Mouse (Mus musculus): Measurements from ENCODE around the gene Tbc1d32.

The Tbc1d32 gene

DNA sequence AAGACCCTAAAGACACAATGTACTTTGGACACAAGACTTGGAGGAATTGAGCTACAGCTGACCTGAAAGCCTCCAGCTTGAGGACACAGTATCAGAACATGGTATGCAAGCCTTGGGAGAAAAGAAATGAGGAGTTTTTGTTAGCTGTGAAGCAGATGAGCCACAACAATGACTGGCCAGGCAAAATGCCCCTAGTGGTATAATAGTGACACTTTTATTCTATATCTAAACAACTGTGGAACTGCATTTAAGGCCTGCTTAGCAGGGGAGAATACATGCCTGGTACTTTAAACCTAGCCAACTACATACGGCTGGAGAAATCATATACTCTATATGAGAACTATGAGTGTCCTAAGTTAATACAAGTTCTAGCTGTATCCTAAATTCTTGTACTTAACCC is 101.5 kb downstream of the Tbc1d32 start:
- ChIA-PET CTCF (interaction anchor here in 1 of 4 experiments (0.5 kb wide), 1 partner anchor 236 kb away, joined by 3 read pairs; no protein-coding TSS in a partner anchor), POLR2A (no interaction called here)

DNA sequence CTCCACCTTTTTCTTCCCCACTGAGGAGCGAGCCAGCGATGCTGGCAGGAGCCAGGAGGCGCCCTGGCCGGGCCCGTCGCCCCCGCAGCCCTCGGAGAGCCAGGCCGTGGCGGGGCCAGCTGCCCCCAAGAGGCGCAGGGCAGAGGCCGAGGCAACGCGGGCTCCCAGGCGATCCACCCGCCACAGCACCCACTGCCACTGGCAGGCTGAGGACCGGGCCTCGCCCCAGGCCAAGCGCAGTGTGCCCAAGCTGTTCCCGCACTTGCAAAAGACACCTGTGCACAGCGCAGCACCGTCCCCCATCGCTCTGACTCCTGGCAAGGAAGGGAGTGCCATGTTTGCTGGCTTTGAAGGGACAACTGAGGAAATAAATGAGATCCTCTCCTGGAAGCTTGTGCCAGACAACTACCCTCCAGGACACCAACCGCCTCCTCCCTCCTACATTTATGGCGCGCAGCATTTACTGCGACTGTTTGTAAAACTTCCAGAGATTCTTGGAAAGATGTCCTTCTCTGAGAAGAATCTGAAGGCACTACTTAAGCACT is 112.8 kb downstream of the Tbc1d32 start:
- ChIA-PET CTCF (interaction anchor here in 2 of 4 experiments (0.7 to 1.0 kb wide), 2 partner anchors 47 to 144 kb away, joined by 3 read pairs; no protein-coding TSS in a partner anchor), POLR2A (interaction anchor here in 2 of 4 experiments (0.6 to 1.5 kb wide), 6 partner anchors 9 to 1696 kb away, joined by 3 to 4 read pairs (median 3); partner anchors contain the start of gene Msl3l2 (in 2 of the 2))

DNA sequence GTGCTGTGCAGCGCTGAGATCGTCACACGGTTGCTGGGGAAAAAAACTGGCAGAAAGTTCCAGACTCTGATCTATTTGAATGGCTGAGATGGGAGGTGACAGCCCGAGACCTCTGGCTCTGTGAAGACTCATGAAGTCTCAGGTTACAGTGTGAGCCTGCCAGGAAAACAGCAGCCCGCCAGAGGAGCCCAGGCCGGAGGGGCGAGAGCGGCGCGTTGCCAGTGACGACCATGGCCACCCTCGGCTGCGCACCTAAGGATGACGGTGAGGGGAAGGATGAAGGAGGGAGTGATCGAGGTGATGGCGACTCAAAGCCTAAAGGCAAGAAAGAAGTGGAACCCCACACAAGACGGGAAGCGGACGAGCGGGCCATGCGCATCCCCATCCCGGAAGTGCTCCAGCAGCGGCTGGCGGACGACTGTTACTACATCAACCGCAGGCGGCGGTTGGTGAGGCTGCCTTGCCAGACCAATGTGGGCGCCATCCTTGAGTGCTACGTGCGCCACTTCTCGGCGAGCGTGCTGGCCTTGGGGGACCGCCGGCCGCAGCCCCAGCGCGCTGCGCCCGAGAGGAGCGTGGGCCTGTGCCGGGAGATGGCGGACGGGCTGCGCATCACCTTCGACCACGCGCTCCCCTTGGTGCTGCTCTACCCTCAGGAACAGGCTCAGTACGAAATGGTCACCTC is 113.4 kb downstream of the Tbc1d32 start:
- ChIA-PET CTCF (no interaction called here), POLR2A (interaction anchor here in 2 of 4 experiments (1.0 to 1.5 kb wide), 5 partner anchors 8 to 12 kb away, joined by 3 to 4 read pairs (median 3); partner anchors contain the start of gene Msl3l2 (in 2 of the 2))

DNA sequence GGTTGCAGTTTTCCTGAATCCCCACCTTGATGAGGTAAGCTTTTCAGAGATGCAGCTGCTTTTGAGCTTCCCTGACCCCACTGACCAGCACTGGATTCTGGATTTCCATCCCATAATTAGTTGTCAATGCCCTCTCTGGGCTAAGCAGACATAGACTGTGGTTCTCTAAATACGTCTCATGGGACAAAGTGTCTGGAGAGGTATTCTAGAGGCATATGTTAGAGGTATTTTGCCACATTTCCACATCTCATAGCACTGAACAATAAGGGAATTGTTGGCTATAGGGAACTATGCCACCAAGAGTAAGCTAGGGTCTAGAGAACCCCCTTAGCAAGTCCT is 121.5 kb downstream of the Tbc1d32 start:
- POLR2A ChIA-PET, result interaction anchor here in 2 of 4 experiments (0.8 to 1.5 kb wide), 2 partner anchors 9 kb away, joined by 3 to 4 read pairs; no protein-coding TSS in a partner anchor
- CTCF ChIA-PET, result no interaction called here

DNA sequence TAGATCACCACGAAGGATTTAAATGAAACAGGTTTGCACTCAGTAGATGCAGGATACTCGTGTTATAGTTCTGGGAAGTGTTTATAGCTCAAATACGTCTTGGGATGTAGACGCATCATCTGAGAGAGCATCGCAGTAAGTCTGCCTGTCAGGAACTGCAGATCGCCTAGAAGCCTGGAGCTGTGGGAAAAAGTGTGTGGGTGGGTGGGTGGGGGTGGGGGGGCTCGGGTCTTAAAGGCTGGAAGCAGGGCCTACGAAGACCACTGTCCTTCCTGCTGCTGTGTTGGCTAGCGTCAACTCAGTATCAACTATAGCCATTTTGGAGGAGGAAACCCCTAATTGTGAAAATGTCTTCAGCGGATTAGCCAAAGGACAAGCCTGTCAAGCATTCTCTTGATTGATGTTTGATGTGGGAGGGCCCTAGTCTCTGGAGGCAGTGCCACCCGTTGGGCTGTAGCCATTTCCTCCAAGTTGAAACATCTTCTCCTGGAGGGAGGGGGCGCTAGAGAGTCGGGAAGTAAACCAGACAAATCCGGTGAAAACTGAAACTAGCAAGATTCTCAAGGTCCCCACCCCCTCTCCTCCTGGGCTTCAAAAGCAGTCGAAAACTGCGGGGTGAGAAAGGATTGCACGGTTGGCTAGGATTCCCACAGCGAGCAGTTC is 122.0 kb downstream of the Tbc1d32 start, which contains the start of gene Msl3l2:
TSS of gene Msl3l2 (plus strand) at position 585 of the 663 bp plus-strand sequence.
- ChIA-PET CTCF (no interaction called here), POLR2A (interaction anchor here in 3 of 4 experiments (0.7 to 1.5 kb wide), 3 partner anchors 9 to 91 kb away, joined by 3 to 6 read pairs (median 4); no protein-coding TSS in a partner anchor)

DNA sequence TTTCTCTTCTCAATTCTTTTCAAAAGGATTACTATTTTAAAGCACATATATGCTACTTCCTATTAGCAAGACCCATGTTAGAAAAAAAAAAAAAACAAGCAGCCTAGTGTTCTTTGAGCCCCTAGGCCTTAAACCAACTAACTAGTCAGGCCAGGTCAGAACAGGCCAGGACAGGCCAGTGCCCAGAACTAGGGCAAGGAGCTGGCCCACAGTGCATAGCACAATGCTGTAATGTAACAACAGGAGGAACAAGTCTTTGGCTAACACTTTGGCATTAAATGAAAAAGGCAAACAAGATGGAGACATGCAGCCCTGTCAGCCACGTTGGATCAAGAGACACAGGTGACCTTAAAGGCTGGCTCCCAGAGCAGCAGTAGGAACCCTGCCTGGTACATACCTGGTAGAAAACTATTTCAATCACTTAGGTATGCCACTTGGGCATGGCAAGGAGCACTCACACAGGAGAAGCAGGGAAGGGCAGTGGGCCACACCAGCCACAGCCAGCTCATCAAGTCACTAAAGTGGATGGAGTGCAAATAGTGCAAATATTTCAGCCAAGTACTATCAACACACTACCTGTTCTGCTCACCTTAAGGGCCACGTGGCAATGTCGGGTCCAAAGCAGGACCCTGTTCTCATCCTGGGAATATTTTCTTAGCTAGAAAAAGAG is 128.7 kb downstream of the Tbc1d32 start:
- CTCF ChIA-PET, result no interaction called here
- POLR2A ChIA-PET, result no interaction called here

DNA sequence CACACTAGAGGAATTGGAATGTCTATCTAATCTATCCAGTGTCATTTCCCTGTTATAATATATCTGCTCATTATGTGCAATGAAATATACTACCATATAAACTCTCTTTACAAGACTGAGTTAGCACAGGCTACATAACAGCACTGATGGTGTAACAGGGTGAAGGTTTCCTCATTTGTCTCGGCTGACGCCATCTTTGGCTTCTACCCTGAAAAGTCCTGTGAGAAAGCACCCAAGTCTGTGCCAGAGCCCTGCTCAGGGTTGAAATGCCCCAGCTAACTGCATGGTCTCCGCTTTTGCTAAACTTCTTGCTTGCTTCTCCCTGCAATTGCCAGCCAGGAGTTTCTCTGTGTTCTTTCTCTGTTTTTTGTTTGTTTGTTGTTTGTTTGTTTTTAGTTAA is 129.4 kb downstream of the Tbc1d32 start:
- POLR2A ChIA-PET, result interaction anchor here in 1 of 4 experiments (1.2 kb wide), 1 partner anchor 9 kb away, joined by 3 read pairs; no protein-coding TSS in a partner anchor
- CTCF ChIA-PET, result no interaction called here

DNA sequence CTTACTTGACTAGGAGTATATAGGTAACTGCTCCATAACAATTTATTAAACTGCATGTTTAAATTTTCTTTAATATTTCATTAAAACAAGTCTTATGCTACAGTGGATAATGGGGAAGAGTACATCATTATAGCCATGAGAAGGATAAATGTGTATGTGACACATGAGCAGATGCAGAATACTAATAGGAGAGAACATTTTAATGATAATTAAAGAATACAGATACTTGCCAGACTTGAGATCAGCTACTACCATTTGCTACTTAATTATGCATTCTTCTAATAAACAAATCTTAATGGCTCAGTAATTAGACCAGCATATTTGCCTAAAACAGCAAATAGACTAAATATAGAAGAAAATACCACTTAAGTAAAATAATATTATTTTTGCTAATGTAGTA is 131.7 kb downstream of the Tbc1d32 start:
- CTCF ChIA-PET, result no interaction called here
- POLR2A ChIA-PET, result no interaction called here

DNA sequence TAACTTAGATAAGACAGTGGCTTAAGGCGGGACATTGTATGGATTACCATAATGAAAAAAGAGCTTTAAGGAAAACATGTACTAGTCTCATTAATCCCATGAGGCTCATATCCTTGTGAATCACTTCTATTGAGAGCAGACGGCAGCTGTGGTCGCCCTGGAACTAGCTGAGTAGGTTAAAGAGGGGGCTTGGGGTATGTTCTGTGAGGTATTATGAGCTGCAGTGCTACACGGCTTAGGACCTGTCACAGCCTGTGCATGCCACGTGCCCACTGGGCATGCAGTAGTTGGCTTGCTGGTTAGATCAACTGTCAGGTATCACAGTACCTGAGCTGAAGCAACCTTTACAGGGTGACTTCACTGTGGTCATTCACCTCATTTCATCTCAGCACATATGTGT is 133.9 kb downstream of the Tbc1d32 start:
- CTCF ChIA-PET, result no interaction called here
- POLR2A ChIA-PET, result no interaction called here

DNA sequence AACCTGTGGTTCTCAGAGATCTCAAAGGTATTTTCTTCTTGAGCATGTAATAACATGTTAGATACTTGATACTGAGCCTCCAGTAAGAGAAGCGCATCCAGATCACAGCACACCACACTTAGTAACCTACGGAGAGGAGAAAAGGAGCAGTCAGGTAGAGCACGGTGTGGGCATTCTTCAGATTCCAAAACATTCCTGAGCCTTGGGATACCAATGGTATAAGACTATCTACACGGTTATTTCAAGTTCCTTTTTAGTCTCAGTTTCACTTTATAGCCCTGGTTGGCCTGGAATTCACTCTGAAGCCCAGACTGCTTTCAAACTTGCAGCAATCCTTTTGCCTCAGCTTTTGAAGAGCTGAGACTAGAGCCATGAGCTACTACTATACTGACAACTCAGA is 138.8 kb downstream of the Tbc1d32 start:
- CTCF ChIA-PET, result no interaction called here
- POLR2A ChIA-PET, result no interaction called here

DNA sequence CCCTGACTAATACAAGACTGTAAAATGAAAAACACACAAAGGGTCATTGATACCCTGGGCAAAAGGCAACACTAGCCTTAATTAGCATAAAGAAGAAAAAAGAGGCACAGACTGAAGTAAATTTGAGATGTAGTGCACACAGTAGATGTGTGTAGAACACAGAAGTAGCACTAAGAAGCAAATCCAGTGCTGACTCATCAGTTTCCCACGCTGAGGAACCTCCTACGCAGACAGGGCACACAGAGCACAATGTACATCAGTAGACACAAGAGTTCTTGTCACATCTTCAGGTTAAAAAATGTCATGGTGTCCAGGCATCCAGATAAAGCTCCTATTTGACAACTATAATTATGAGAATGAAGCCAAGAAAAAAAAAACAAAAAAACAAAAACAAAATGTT is 165.7 kb downstream of the Tbc1d32 start:
- CTCF ChIA-PET, result no interaction called here
- POLR2A ChIA-PET, result no interaction called here

DNA sequence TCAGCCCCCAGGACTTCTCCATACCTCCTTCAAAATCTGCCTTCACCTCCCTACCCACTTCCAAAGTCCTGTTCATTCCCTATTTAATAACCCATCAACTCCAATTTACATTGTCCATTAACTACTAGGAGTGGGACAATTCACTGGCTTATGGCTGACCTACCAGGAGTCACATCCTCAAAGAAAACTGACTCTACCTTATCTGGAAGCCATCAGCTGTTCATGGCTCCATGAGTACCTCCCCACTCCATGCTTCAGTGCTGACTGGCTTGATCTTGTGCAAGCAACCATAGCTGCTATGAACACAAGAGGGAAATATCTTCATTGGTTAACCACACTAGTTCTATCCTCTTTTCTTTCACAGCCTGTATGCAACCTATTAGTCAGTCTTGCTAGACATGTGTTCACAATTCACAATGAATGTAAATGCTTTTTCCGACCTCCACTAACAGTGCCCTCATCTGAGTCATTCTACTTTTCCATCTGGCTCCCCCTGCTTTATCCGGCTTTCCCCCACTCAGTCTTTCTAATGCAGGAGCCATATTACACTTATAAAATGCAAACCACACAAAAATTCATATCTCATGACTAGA is 167.2 kb downstream of the Tbc1d32 start:
- CTCF ChIA-PET, result interaction anchor here in 1 of 4 experiments (0.6 kb wide), 1 partner anchor 764 kb away, joined by 4 read pairs; no protein-coding TSS in a partner anchor
- POLR2A ChIA-PET, result no interaction called here

DNA sequence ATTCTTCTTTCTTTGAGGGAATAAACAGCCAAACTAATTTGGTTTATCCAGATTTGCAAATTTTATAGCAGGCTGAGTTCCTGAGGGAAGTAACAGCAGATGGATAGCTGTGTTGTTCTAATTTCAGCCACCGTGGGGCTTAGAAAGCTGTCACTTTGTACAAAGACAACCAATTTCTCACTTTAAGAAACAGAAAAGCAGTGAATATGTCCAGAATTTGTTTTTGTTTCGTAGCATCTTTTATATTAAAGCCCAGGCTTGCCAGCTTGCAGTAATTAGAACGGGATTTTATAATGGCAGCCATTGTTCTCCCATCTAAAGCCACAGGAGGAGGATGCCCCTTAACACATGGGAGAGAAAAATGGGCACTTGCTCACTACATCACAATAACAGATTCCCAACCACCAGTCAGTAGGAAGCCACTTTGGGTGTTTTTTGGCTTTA is 169.5 kb downstream of the Tbc1d32 start:
- ChIA-PET CTCF (no interaction called here), POLR2A (no interaction called here)

DNA sequence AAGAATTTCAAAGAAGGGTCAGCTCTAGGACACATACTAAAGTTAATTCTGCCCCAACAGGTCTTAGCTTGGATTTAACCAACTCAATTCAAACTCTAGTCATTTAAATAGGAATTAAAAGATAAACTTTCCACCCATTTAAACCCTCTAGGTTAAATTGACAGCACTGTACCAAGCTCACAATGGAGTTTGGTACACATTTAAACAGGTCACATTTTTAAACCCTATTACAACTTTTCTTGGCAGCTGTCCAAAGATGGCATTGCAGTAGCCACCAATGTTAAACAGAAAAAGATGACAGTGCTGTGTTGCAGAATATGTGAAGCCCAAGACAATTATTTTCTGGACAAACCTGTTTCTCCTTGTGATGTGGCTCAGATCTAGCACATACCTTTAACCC is 203.1 kb downstream of the Tbc1d32 start:
- POLR2A ChIA-PET, result interaction anchor here in 1 of 4 experiments (0.5 kb wide), 1 partner anchor 222 kb away, joined by 3 read pairs; no protein-coding TSS in a partner anchor
- CTCF ChIA-PET, result no interaction called here

DNA sequence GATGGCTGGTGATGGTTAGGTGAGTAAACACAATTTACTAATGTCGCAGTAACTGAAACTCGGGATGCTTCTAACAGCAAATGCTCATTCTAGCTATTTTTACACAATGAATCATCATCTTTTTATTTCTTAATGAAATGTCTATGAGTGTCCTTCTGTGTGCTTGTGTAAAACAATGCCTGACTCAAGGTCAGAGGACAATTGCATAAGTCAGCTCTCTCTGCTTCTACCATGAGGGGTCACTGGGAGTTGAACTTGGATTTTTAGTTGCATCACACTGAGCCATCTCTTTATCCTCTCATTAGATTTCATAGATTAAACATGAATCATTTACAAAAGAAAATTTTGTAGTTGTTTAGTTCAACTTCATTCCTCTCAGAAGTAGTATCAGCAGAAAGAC is 203.9 kb downstream of the Tbc1d32 start:
- ChIA-PET CTCF (no interaction called here), POLR2A (no interaction called here)

DNA sequence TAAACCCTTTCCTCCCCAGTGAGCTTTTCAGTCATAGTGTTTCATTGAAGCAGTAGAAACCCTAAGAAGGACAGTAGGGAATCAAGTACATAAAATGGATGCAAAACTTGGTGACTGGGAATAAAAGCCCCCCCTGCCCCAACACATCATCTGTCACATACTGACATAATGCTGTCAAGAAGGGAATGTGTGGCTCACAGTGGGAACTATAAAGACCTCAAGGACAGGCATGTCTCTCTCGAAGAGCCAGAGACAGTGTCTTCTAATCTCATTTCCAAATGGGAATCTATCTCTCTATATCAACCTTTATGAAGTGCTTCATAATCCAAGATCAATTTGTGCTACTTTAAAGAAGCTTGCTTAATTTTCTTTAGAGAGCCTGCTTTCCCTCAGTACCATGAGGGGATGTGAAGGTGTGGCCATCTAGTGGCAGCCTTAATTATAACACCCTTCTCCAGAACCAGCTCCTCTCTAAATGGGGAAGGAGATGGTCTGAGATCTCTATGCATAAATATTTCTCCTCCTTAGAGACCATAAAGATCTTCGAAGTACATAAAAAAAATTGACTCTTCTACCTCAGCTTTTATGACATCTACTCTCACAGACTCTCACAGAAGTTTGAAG is 248.5 kb downstream of the Tbc1d32 start:
- ChIA-PET CTCF (interaction anchor here in 3 of 4 experiments (0.6 to 1.2 kb wide), 10 partner anchors 16 to 359 kb away, joined by 3 to 5 read pairs (median 3); no protein-coding TSS in a partner anchor), POLR2A (no interaction called here)

DNA sequence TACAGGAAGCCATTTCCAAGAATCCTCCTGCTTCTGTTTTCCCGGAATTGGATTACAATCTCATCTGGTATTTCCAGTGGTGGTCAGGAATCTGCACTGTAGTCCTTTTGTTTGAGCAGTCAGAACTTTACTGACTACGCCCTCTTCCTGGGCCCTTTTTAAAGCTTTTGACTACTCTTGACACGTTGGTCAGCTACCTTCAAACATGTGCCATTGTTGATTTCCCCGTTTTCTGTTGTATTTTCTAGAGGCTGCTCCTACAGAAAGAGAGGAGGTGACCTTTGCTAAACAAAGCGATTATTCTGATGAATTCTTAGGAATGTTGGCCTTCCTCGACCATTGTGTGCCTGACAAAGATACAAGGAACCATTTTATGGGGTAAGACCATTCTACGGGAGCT is 250.5 kb downstream of the Tbc1d32 start:
- CTCF ChIA-PET, result no interaction called here
- POLR2A ChIA-PET, result interaction anchor here in 1 of 4 experiments (0.9 kb wide), 1 partner anchor 9 kb away, joined by 3 read pairs; no protein-coding TSS in a partner anchor

All from embryonic stem cell, embryonic (primary cell).